Mouse (Mus musculus) induced T-regulatory cell, adult 2 months (primary cell): Measurements from ENCODE around the gene Tnfrsf1b.
A peak's percentile ranks its signal among the peaks of the same experiment; 100 is the strongest.

Experiments
- DNase-seq: peaks from one replicate; pipeline ENCODE4 v3.0.0-alpha.2; 2012; ENCODE audit warnings: low read depth

Tnfrsf1b gene

DNA sequence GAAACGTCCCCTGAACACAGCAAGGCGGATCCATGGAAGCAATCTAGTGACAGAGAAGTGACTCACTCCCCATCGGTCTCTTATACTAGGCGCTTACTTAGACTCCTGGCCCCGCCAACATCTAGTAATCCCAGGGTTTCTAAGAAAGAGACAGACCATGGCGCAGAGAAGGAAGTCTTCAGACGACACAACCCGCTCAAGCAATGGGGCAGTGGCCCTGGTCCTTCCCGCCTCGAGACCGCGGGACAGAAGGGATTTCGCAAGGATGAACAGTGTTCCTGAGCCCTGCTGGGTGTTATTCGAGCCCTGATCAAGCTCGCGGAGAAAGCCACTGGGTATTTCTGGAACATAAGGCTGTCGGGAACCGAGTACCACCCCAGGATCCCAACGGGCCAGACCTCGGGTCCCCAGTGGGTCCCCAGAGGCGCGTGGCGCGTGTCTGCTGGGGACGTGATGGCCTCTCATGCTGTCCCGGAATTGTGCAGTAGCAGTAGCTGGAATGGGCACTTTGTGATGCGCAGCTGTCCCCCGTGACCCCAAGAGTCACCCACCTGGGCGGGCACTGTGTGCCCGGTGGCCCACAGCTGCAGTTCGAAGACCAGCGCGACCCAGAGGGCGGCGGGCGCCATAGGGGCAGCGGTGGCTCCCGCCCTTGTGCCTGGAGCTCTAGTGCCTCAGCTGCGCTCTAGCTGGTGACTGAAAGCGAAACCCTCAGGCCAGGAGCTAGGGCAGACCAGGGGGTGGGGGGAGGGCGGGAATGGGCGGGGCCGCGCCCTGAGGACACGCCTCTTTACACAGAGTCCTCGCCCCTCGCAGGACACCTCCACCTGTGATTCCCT, at the start of gene Tnfrsf1b:
TSS of gene Tnfrsf1b (minus strand) at position 698 of the 839 bp plus-strand sequence.
- peak; percentile 90 for DNase-seq

DNA sequence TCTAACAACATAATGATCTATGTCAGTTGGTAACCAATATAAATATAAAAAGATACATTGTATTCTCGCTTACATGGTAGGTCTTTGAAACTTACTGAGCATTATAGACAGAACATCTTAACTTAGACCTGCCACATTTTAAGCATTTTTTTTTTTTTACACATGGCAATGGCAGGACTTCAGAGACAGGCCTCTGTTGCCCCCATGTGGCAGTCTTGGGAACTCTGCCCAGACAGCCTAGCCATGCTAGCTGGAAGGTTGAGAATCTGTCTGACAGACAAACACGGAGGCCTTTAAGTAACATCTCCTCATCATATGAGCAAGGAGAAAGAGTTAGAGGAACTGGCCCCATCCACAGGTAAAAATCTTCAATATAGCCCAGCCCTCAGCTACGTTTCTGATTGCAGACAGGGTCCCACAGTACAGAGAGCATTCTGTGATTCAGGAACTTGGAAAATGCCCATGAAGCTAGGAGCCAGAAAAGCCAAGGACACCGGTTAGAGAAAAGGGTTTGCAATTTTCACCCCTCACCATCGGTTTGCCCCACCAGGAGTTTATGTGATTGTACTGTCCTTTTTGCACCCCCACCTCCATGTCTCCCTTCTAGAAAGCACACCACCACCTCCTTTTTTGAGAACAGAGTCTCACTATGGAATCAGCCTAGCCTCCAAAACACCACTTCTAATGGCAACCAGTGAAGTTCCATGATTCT, 49.1 kb upstream of the Tnfrsf1b start:
- peak; percentile 84 for DNase-seq

DNA sequence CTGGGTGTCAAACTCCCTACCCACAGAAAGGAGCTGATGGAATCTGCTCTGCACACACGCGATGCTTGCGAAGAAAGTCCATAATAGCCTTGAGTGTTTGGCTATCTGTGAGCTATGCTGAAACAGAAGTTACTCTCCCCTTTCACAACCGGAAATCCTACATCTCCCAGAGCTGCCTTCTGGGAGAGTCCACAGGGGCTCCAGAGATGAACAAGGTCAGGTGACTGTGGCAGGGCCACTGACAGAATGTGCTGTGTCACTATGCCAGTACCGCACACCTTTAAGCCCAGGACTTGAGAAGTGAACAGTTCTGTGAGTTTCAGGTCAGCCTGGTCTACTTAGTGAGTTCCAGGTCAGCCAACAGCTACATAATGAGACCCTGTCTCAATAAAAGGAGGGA, 47.9 kb upstream of the Tnfrsf1b start:
- no peak for DNase-seq

DNA sequence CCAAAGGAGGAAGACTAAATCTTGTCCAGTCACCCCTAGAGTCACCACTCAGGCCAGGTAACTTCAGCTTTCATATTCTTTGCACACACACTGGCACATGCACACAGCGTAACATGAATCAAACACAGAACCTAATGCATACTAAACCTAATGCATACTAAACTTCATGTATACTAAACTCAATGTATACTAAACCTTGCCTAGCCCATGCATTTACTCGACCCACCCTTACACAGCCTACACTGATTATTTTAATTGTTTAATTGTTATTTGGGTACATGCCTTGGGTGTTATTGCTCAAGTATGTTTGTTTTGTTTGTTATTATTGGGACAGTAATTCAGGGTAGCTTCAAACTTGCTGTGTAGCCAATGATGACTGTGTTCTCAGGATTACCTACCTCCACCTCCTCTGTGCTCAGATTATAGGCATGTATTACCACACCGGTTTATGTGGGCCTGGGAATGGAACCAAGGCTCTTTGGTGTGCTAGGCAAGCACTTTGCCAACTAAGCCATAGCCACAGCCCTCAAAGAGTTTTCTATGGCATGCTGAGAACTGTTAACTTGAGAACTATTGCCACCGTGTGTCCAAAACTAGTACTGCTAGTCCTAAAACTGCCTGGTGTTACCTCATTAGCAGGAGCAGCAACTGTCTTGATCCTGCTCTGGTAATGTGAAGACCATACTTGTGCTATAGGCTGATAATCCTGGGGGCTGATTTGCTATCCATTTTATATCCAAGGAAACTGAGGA, 39.9 kb upstream of the Tnfrsf1b start:
- DNase-seq, result peak; percentile 95

DNA sequence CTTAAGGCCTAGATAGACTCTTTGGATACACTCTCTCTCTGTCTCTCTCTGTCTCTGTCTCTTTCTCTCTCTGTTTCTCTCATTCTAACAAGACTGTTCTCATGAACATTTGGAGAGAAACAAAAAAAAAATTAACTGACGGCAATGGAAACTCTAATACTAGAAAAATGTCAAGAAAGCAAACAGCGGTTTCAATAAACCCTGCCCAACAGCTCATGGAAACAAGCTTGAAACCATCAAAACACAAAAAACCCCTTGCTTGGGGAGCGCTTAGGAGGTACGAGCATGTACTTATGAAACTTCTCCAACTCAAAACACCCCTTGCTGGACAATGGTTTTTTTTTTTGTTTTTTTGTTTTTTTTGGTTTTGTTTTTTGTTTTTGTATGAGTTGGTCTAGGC, 38.0 kb upstream of the Tnfrsf1b start:
- peak; percentile 80 for DNase-seq

DNA sequence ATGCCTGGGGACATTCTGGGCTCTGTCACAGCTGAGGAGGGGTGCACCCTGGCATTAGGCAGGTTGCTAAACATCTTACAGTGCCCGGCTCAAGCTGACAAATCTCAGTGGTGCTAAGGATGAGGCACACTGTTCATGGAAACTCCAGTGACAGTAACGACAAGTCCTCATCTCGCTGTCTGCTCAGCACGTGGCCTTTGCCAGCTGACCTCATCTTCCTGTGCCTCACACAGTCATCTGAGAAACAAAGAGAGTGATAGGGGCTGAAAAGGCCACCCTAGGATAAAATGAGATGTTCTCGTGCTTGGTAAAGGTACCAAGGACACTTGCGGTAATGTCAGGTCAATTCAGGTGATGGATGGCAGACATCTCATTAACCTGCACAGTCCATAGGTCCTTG, 36.8 kb upstream of the Tnfrsf1b start:
- peak; percentile 81 for DNase-seq

DNA sequence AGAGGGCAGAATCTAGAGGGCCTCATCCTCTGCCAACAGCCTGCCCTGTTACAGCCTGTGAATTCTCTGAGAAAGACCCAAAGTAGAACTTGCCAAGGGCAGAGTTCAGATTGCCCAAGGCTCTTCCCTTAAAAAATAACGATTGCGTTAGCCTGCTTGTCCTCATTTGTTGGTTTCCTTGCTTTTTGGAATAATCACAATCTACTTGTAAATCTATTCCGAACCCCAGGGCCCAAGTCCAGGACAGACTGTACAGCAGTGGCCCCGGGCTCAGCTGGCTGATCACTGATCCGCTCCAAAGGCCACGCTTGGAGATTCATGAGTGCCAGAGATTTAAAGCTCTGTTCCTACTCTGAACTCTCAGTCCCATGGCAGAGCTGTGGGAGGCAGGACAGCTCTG, 34.3 kb upstream of the Tnfrsf1b start:
- DNase-seq, result no peak

DNA sequence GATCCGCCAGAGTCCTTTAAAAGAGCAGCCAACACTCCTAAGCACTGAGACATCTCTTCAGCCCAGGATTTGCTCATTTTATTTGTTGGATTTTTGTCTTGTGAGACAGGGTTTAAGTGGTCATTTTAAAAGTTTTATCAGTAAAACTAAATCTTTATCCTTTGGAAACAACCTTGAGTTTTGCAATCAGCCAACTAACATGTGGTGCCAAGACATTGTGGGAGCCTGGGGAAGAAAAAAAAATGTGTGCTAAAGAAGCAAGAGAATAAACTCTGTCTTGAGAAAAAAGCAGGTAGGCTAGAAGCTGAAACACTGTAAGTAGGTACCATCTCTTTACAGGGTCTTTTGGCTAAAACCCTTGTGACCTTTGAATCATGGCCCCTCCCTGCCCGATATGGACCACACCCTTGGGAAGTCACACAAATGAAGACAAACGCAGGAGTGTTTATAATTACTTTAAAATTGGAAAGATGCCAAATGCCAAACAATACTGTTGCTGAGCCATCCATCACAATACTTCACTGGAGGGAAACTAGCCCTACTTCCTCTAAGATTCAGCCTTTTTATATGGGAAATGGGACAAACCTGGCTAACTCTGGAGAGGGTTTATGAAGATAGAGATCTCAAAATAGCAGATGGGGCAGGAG, 32.2 kb upstream of the Tnfrsf1b start:
- DNase-seq, result no peak

DNA sequence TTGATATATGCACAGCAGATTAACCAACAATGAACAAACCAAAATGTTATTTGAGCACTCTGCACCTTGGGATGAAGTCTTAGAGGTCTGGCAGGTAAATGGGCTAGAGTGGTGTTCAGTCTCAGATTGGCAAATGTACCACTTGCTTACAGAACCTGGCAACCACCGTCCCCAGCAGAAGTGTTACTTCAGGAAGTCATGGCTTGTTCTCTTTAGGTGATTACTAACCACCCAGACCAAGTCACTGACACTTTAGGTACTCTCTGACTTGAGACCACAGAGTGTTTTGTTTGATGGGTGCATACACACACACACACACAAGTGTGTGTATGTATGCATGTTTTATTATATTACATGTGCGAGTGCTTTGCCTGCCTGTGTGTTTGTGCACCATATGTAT, 31.6 kb upstream of the Tnfrsf1b start:
- DNase-seq, result peak; percentile 64

DNA sequence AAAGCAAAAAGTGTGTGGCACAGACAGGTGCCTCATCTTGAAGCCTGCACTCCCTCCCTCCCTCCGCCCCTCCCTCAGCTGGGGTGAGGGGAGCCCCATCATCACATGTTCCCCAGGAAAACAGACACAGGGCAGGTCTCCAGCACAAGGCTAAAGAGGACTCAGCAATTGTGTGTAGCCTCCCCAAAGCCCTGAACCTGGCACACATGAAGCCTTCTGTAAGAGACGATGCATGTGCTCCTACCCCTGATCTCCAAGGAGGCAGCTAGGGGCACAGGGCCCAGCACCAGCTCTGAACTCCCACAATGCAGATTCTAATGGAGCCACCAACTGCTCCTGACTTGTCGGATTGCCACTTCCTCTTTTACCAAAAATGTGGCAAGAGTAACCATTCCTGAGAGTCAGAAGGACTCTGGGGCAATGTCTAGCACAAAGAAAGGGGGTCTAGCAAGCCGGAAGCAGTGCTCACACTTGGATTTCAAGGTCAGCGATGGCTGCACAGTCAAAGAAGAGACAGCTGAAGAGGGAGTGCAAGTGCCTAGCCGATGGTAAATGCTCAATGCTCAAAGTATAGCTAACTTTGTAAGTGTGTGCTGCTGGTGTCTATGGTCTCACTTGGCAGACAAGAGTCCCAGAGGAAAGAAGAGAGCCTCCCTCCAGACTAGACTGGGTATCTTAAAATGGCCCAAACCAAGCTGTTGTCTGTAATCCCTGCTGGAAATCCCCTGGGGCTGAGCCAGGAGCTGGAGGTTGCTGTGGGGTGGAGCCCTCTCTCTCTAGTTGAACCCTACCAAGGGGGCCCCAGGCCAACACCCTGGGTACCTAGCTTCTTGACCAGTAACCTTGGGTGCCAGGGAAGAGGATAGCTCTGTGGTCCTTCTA, 29.9 kb upstream of the Tnfrsf1b start:
- peak; percentile 50 for DNase-seq

DNA sequence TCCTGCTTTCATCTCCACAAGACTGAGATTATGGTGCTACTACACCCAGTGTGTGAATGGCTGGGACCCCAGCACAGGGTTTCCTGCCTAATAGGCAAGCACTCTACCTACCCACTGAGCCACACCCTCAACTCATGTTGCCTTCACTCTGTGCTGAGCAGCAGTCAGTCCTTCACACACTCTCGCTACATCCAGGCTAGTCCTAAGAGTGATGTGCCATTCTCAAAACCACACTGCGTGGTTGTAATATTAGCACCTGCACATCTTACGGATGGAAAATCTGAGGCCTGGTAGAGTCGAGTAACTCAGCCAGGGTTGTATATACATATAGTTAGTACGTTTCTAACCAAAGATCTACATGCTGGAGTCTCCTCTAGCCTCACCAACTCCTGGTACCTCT, 28.2 kb upstream of the Tnfrsf1b start:
- DNase-seq, result peak; percentile 73

DNA sequence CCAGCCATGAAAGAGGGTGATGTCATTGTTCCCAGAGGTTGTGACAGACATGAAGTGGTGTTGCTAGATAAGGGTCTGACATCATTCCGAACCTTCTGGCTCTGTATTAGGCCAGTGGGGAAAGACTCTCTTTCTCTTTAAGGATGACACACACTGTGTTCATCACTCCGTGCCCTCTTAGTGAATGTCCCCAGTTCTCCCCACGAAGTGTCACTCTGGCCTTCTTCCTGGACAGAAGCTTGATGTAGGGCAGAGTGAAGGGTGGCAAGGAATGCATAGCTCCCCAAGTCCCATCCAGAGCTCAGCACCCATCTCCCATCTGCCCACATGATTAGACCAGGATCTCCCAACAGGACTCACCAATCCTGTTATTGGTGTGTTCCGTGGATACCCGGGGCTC, 27.3 kb upstream of the Tnfrsf1b start:
- no peak for DNase-seq

DNA sequence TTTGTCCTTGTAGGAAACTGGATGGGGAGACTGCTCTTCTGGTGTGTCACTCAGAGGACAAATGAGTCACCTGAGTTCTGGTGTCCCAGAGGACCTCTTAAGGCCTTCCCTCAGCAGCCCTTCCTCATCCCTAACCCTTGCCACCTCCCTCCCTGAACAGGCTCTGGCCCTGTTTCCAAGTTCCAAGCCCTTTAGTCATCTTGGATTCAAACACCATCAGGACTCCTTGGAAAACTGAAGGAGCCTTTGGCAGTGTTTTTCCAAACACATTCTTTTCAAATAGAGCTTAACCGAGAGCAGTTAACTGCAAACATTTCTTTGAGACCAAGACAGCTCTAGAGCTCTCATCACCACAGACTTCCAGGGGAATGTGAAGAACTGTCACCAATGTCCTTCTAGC, 26.1 kb upstream of the Tnfrsf1b start:
- no peak for DNase-seq

DNA sequence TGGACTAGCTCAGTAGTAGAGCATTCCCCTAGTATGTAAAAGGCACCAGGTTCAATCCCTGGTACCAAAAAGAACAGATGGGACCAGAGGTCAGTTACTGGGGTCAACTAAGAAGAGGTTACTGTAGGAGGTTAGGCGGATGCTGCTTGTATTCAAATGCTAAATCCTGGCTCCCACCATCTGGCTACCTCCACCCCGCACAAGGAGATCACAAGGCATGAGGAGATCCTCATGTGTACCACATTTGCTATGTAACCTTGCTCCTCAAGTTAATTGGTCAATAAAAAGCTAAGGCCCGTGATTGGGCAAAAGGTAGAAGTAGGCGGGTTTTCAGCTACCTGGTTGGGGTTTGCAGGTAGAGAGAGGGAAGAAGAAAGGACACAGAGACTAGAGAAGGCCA, 25.0 kb upstream of the Tnfrsf1b start:
- no peak for DNase-seq

DNA sequence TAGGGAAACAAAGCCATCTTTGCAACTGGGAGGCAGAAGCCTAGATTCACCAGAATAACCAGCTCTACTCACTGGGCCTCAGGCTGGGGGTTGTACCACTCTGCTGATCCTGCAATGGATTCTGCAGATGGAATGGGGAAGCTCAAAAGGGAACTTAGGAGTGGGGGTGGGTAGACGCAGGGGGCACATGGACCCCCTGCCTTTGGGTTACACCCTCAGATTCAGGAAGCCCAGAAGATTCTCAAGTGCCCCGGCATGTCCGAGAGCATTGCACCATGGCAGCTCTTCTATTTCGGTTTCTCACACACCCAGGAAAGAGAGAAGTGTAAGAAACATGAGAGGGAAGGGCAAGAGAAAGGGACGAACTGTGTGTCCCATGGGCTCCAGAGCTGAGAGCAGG, 23.5 kb upstream of the Tnfrsf1b start:
- DNase-seq, result no peak

DNA sequence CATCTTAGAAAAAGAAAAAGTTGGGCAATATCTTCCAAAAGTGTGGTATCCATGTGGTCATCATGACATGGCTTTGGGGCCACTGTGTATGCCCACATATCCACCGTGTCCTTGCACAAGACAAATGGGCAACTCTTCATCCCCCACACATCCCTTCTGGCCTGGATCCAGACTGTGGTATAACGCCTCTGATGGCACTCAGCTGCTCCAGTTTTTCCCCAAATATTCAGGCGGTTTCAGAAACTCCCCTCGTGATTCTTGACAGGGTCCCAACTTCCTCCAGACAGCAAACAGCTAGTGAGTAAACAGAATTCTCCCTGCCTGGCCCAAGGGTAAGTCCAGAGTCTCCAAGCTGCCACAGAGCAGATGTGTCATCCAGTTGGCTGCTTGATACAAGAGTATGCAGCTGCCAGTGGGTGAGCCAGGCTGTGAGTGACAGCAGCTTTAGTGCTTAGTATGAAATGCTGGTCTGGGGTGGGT, 21.0 kb upstream of the Tnfrsf1b start:
- peak; percentile 44 for DNase-seq

DNA sequence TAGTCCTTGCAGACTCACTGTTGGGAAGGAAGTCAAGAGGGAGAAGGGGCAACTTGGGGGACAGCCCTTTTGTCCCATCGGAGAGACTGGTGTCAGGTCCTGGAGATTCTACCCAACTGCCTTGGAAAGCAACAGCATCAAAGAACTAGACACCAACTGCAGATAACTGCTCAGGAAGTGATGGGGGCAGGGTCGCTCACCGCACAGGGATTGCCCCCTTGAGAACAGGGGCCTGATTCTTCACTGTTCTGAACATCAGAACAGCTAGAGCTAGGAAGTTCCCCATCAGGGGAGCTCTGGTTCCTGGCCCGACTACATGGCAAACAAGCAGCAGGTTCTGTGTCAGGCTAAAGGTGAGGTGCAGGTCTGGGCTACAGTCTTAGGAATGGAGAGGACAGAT, 19.8 kb upstream of the Tnfrsf1b start:
- peak; percentile 74 for DNase-seq

DNA sequence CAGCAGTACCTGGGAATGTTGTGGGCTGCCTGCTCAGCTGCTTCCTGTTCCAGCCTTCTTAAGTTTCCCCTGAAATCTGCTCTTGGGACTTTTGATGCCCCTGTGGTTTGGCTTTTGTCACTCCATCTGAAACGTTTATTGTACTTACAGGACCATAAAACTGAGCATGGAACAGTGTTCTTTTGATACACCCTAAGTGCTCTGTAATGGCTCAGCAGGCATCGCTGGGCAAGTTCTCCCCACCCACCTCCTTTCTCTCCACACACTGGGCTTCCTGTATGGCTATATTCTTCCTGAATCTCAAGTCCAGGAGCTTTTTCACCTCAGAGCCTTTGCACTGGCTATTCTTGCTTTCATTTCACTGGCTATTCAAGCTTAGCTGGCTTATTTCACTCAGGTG, 18.1 kb upstream of the Tnfrsf1b start:
- peak; percentile 54 for DNase-seq

DNA sequence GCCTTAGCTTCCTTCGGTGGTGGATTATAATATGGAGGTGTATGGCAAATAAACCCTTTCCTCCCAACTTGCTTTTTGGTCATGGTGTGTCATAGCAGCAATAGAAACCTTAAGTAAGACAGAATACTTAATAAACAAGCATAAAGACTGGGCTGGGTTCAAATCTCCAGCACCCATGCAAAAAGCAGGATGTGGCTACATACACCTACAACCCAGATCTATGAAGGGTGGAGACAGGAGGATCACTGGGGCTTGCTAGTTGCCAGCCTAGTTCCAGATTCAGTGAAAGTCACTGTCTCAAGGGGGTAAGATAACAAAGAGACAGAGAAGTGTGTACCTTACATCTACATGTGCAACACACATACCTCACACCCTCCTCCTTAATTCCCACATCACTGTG, 16.9 kb upstream of the Tnfrsf1b start:
- peak; percentile 67 for DNase-seq

DNA sequence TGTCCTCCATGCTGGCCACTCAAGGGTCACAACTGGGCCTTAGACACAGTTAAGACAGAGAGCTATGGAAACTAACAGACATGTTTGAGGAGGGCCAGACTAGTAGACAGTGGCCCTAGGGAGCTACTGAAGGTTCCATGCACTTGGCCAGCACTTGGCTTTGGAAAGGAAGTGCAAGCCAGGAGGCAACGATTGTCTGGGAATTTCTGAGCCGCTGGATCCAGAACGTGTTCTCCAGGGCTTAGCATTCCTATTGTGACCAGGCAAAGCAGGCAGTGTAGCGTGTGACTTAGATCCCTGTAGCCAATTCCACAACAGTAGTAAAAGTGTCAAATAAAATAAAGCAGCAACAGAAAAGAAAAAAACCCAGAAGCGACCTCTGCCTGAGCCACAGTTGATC, 14.1 kb upstream of the Tnfrsf1b start:
- DNase-seq, result peak; percentile 29
